Mouse (Mus musculus): Measurements from ENCODE around the gene Cenpe. TPM values are rescaled to one million over a fixed set of nuclear protein-coding genes. Genes with fewer than 3 reads are reported as not detected.
A peak's percentile ranks its signal among the peaks of the same experiment; 100 is the strongest.

The Cenpe gene
- polyA plus RNA-seq, 1 experiment from 2014 or later: 45.9 TPM

DNA sequence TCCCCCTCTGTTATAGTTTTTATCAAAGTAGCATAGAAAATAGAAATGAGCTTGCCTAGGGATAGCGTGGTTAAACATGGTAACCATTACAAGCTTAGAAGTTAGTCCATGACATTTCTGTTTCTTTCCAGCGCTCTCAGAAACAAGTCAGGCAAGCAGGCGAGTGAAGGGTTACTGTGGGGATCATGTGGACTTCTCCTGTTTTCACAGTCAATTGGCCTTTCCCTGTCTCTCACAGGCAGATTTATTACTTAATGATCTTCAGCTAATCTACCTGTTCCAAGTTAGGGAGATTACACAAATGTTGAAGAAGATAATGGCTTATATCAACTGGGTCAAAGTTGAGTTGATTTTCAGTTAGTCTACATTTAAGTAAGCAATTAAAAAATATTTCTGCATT is 20.1 kb downstream of the Cenpe start:
- Histone ChIP-seq H3K4me1 (ENCODE audit: control insufficient read depth, insufficient read depth, low read length) (no peaks in the 10 kb centered on the region), H3K27ac (ENCODE audit: low read depth, low read length) (no peak overlapping the region), H3K9ac (ENCODE audit: low read length) (no peak overlapping the region), H3K36me3 (ENCODE audit: control insufficient read depth, insufficient read depth, low read length) (peaks cover 29% of the 10 kb centered on the region), H3K27me3 (ENCODE audit: control insufficient read depth, insufficient read depth, low read length) (no peaks in the 10 kb centered on the region), H3K9me3 (ENCODE audit: control insufficient read depth, low read length) (no peaks in the 10 kb centered on the region), H3K4me2 (no peak overlapping the region), H3K4me3 (ENCODE audit: low read depth, low read length) (no peak overlapping the region)
- DNase-seq (ENCODE audit: low spot score, missing footprints) (no peak), ATAC-seq (ENCODE audit: low FRiP score) (no peak)
- whole genome bisulfite sequencing: 94% methylated on average over 3 of the region's 3 CpGs

DNA sequence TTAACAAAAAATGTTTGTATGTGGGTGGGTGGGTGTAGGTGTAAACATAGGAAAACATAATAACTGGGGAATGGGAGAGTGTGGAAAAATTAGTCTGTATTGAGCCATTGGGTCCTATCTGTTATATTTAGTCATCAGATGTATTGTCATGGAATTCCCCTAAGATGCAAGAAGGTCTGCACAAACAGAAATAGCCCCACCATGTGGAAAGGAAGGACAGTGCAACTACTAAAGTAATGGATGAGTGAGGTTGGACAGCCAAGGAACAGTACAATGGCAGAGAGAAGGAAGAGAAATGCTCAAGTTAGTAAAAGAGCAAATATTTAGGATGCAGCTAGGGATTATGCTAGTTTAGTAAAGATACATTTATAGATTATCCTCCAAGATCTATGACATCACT is 33.4 kb downstream of the Cenpe start:
- H3K27me3 ChIP-seq (ENCODE audit: control insufficient read depth, insufficient read depth, low read length): no peaks in the 10 kb centered on the region
- peaks cover 24% of the 10 kb centered on the region for H3K36me3 ChIP-seq (ENCODE audit: control insufficient read depth, insufficient read depth, low read length)

DNA sequence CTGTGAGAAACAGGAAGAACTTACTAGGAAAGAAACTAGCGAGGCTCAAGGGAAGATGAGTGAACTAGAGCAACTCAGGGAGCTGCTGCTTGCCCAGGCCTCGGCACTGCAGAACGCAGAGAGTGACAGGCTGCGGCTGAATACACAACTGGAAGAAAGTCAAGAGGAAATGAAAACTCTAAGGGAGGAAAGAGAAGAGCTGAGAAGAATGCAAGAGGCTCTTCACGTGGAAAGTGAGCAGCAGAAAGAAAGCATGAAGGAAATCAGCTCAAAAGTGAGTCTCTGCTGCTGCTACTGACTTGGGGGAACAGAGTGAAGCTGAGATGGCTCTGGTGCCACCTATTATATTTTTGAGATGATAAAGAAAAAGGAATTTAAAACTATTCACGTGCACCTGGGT is 34.5 kb downstream of the Cenpe start:
- Histone ChIP-seq H3K4me1 (ENCODE audit: control insufficient read depth, insufficient read depth, low read length) (no peaks in the 10 kb centered on the region), H3K36me3 (ENCODE audit: control insufficient read depth, insufficient read depth, low read length) (peaks cover 24% of the 10 kb centered on the region), H3K27ac (ENCODE audit: low read depth, low read length) (no peak overlapping the region), H3K27me3 (ENCODE audit: control insufficient read depth, insufficient read depth, low read length) (no peaks in the 10 kb centered on the region), H3K9me3 (ENCODE audit: control insufficient read depth, low read length) (no peaks in the 10 kb centered on the region), H3K9ac (ENCODE audit: low read length) (no peak overlapping the region), H3K4me3 (ENCODE audit: low read depth, low read length) (no peak overlapping the region), H3K4me2 (no peak overlapping the region)
- DNase-seq (ENCODE audit: low spot score, missing footprints): no peak
- 98% methylated on average over 6 of the region's 6 CpGs for WGBS
- no peak for ATAC-seq (ENCODE audit: low FRiP score)

More for the DNA sequence above, 33.4 kb downstream of the Cenpe start:
- H3K4me1 ChIP-seq (ENCODE audit: control insufficient read depth, insufficient read depth, low read length): no peaks in the 10 kb centered on the region
- no peak for DNase-seq (ENCODE audit: low spot score, missing footprints)
- no peaks in the 10 kb centered on the region for H3K9me3 ChIP-seq (ENCODE audit: control insufficient read depth, low read length)
- H3K4me3 ChIP-seq (ENCODE audit: low read depth, low read length): no peak overlapping the region
- H3K27ac ChIP-seq (ENCODE audit: low read depth, low read length): no peak overlapping the region
- H3K4me2 ChIP-seq: no peak overlapping the region
- 0 out of 2 replicates have a peak, but pooled peaks have one; percentile 35 for ATAC-seq (ENCODE audit: low FRiP score)
- H3K9ac ChIP-seq (ENCODE audit: low read length): no peak overlapping the region

GRCm38 (mm10) chr3:135249104-135249503 is 36.8 kb downstream of the Cenpe start:
- H3K9ac ChIP-seq (ENCODE audit: low read length): no peak overlapping the region
- H3K27me3 ChIP-seq (ENCODE audit: control insufficient read depth, insufficient read depth, low read length): no peaks in the 10 kb centered on the region
- no peaks in the 10 kb centered on the region for H3K4me1 ChIP-seq (ENCODE audit: control insufficient read depth, insufficient read depth, low read length)
- DNase-seq (ENCODE audit: low spot score, missing footprints): no peak
- peaks cover 17% of the 10 kb centered on the region for H3K36me3 ChIP-seq (ENCODE audit: control insufficient read depth, insufficient read depth, low read length)
- peak; percentile 82; the same call in 1 of the 2 replicates for ATAC-seq (ENCODE audit: low FRiP score)
- no peak overlapping the region for H3K4me3 ChIP-seq (ENCODE audit: low read depth, low read length)
- H3K27ac ChIP-seq (ENCODE audit: low read depth, low read length): no peak overlapping the region
- H3K4me2 ChIP-seq: no peak overlapping the region
- no peaks in the 10 kb centered on the region for H3K9me3 ChIP-seq (ENCODE audit: control insufficient read depth, low read length)
- WGBS: 87% methylated on average over 6 of the region's 6 CpGs

DNA sequence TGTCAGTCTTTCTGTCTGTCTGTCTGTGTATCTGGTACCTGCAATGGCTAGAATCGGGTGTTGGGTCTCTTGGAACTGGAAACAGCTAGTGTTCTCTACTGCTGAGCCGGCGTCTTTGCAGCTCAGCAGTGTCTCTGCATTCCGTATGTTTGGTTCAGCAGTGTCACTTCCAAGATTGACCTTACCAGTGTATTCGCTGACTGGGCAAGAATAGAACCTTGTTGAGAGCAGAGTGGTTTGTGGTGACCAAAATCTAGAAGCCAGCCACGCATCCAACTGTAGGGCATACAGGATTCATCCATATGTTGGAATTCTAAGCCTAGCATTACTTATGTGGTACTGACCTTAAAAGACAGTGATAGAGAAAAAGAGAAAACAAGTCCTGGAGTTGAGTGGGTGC is 39.5 kb downstream of the Cenpe start:
- no peak overlapping the region for H3K27ac ChIP-seq (ENCODE audit: low read depth, low read length)
- no peaks in the 10 kb centered on the region for H3K4me1 ChIP-seq (ENCODE audit: control insufficient read depth, insufficient read depth, low read length)
- WGBS: 95% methylated on average over 6 of the region's 6 CpGs
- ATAC-seq (ENCODE audit: low FRiP score) (no peak), DNase-seq (ENCODE audit: low spot score, missing footprints) (no peak)
- H3K36me3 ChIP-seq (ENCODE audit: control insufficient read depth, insufficient read depth, low read length): peaks cover 22% of the 10 kb centered on the region
- H3K9ac ChIP-seq (ENCODE audit: low read length): no peak overlapping the region
- H3K9me3 ChIP-seq (ENCODE audit: control insufficient read depth, low read length): no peaks in the 10 kb centered on the region
- no peak overlapping the region for H3K4me2 ChIP-seq
- H3K4me3 ChIP-seq (ENCODE audit: low read depth, low read length): no peak overlapping the region
- no peaks in the 10 kb centered on the region for H3K27me3 ChIP-seq (ENCODE audit: control insufficient read depth, insufficient read depth, low read length)

- no peak overlapping the region for H3K9ac ChIP-seq (ENCODE audit: low read length)
- H3K9me3 ChIP-seq (ENCODE audit: control insufficient read depth, low read length): no peaks in the 10 kb centered on the region
- H3K27ac ChIP-seq (ENCODE audit: low read depth, low read length): no peak overlapping the region
- DNase-seq (ENCODE audit: low spot score, missing footprints) (no peak), ATAC-seq (ENCODE audit: low FRiP score) (no peak)
- no peaks in the 10 kb centered on the region for H3K27me3 ChIP-seq (ENCODE audit: control insufficient read depth, insufficient read depth, low read length)
- H3K4me1 ChIP-seq (ENCODE audit: control insufficient read depth, insufficient read depth, low read length): no peaks in the 10 kb centered on the region
- H3K4me2 ChIP-seq: no peak overlapping the region
- H3K36me3 ChIP-seq (ENCODE audit: control insufficient read depth, insufficient read depth, low read length): peaks cover 30% of the 10 kb centered on the region
- H3K4me3 ChIP-seq (ENCODE audit: low read depth, low read length): no peak overlapping the region
Measured at GRCm38 (mm10) chr3:135254784-135255183, 42.4 kb downstream of the Cenpe start.

DNA sequence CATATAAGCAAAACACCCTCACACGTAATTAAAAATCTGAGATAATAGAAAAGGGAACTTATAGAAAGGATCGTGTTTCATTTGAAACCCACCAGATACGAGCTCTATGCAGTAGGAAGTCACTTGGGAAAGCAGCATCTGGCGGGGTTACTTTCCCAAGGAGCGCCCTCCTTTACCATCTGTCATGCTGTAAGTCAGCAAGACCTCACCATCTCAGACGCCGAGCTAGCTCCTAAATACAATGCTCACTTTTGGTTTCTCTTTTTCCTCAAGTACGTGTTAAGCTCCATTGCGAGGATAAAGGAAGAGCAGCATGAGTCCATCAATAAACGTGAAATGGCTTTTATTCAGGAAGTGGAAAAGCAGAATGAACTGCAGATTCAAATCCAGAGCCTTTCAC is 46.6 kb downstream of the Cenpe start:
- H3K9me3 ChIP-seq (ENCODE audit: control insufficient read depth, low read length): no peaks in the 10 kb centered on the region
- ATAC-seq (ENCODE audit: low FRiP score) (no peak), DNase-seq (ENCODE audit: low spot score, missing footprints) (no peak)
- peaks cover 36% of the 10 kb centered on the region for H3K36me3 ChIP-seq (ENCODE audit: control insufficient read depth, insufficient read depth, low read length)
- H3K4me1 ChIP-seq (ENCODE audit: control insufficient read depth, insufficient read depth, low read length): no peaks in the 10 kb centered on the region
- no peak overlapping the region for H3K27ac ChIP-seq (ENCODE audit: low read depth, low read length)
- no peak overlapping the region for H3K4me2 ChIP-seq
- WGBS: 88% methylated on average over 10 of the region's 10 CpGs
- no peak overlapping the region for H3K9ac ChIP-seq (ENCODE audit: low read length)
- no peaks in the 10 kb centered on the region for H3K27me3 ChIP-seq (ENCODE audit: control insufficient read depth, insufficient read depth, low read length)
- H3K4me3 ChIP-seq (ENCODE audit: low read depth, low read length): no peak overlapping the region

DNA sequence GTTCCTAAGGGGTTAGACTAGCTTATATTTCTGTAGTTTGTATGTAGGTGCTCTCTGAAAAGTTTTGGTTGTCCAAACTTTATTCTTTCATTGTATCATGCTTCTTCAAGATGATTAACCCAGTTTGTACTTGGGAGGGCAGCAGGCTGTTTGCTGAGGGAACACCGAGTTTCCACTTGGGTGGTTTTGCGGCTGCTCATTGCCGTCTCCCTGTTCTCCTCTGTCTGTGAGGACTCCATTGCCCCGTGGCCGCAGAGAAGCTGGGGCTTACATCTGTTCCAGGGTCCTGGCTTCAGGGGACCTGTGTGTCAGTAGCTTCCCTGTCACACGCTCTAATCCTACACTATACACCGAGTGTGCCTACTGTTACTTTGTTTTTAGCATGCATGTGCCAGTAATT is 47.9 kb downstream of the Cenpe start:
- Histone ChIP-seq H3K9ac (ENCODE audit: low read length) (no peak overlapping the region), H3K27me3 (ENCODE audit: control insufficient read depth, insufficient read depth, low read length) (no peaks in the 10 kb centered on the region), H3K4me3 (ENCODE audit: low read depth, low read length) (no peak overlapping the region), H3K36me3 (ENCODE audit: control insufficient read depth, insufficient read depth, low read length) (peaks cover 44% of the 10 kb centered on the region), H3K27ac (ENCODE audit: low read depth, low read length) (no peak overlapping the region), H3K4me2 (no peak overlapping the region), H3K9me3 (ENCODE audit: control insufficient read depth, low read length) (no peaks in the 10 kb centered on the region), H3K4me1 (ENCODE audit: control insufficient read depth, insufficient read depth, low read length) (no peaks in the 10 kb centered on the region)
- 89% methylated on average over 7 of the region's 7 CpGs for WGBS
- ATAC-seq (ENCODE audit: low FRiP score): no peak
- DNase-seq (ENCODE audit: low spot score, missing footprints): no peak

GRCm38 (mm10) chr3:135268616-135269015 is 56.3 kb downstream of the Cenpe start:
- Histone ChIP-seq H3K9ac (ENCODE audit: low read length) (no peak overlapping the region), H3K36me3 (ENCODE audit: control insufficient read depth, insufficient read depth, low read length) (peaks cover 43% of the 10 kb centered on the region), H3K27me3 (ENCODE audit: control insufficient read depth, insufficient read depth, low read length) (no peaks in the 10 kb centered on the region), H3K9me3 (ENCODE audit: control insufficient read depth, low read length) (no peaks in the 10 kb centered on the region), H3K27ac (ENCODE audit: low read depth, low read length) (no peak overlapping the region), H3K4me1 (ENCODE audit: control insufficient read depth, insufficient read depth, low read length) (no peaks in the 10 kb centered on the region), H3K4me3 (ENCODE audit: low read depth, low read length) (no peak overlapping the region), H3K4me2 (no peak overlapping the region)
- no peak for ATAC-seq (ENCODE audit: low FRiP score)
- no peak for DNase-seq (ENCODE audit: low spot score, missing footprints)
- 91% methylated on average over 5 of the region's 5 CpGs for WGBS
